Mouse (Mus musculus) 3T3-L1 (cell line): ENCODE data around the gene Olfr701.

Experiments used
- DNase-seq: peaks from one replicate; pipeline ENCODE4 v3.0.0-alpha.2; 2015; ENCODE audit warnings: low read depth, low spot score

Gene Olfr701

GRCm38 (mm10) chr7:106813829-106814228, at the start of gene Olfr701:
Olfr701 (plus strand) TSS chr7:106814129.
- DNase-seq, result no peak

- DNase-seq, result no peak
Measured at GRCm38 (mm10) chr7:106788330-106788729, 25.6 kb upstream of the Olfr701 start.

- DNase-seq, result no peak
Measured at GRCm38 (mm10) chr7:106793098-106793497, 20.8 kb upstream of the Olfr701 start, which contains the start of gene Olfr699. Olfr699 (minus strand) TSS chr7:106793198.

GRCm38 (mm10) chr7:106808734-106809133, 5.2 kb upstream of the Olfr701 start, which contains the start of gene Olfr700:
Olfr700 (minus strand) TSS chr7:106808834.
- no peak for DNase-seq

GRCm38 (mm10) chr7:106815775-106816174, 1.8 kb downstream of the Olfr701 start:
- DNase-seq, result peak; percentile 20

GRCm38 (mm10) chr7:106818414-106818813, 4.5 kb downstream of the Olfr701 start:
- DNase-seq, result no peak

- DNase-seq, result no peak
Measured at GRCm38 (mm10) chr7:106833793-106834192, 19.9 kb downstream of the Olfr701 start, which contains the start of gene Olfr702. Olfr702 (minus strand) TSS chr7:106833893.

GRCm38 (mm10) chr7:106843060-106843459, 29.1 kb downstream of the Olfr701 start, which contains the start of gene Olfr703:
Olfr703 (plus strand) TSS chr7:106843360.
- no peak for DNase-seq

GRCm38 (mm10) chr7:106862885-106863284, 49.0 kb downstream of the Olfr701 start, which contains the start of gene Olfr704:
Olfr704 (plus strand) TSS chr7:106863185.
- no peak for DNase-seq
